Mouse (Mus musculus) C2C12 (cell line): Measurements from ENCODE around the gene 9130213A22Rik. TPM values are rescaled to one million over a fixed set of nuclear protein-coding genes. Genes with fewer than 3 reads are reported as not detected.

Experiments used
- H3K27me3 ChIP-seq: one replicate; pipeline ENCODE4 v1.6.1; 2011; ENCODE audit not compliant: control insufficient read depth, insufficient read depth, insufficient read length
- H3K36me3 ChIP-seq: one replicate; pipeline ENCODE4 v1.6.1; 2011; ENCODE audit not compliant: control insufficient read depth, insufficient read depth
- H3K4me3 ChIP-seq: one replicate; pipeline ENCODE4 v1.5.1; 2011; ENCODE audit warnings: mild to moderate bottlenecking, control low read depth; ENCODE audit not compliant: poor library complexity, insufficient read depth, severe bottlenecking
- H3K79me2 ChIP-seq: one replicate; pipeline ENCODE4 v1.6.1; 2011; ENCODE audit not compliant: control insufficient read depth, insufficient read depth
- H3K79me3 ChIP-seq: one replicate; pipeline ENCODE4 v1.6.1; 2011; ENCODE audit warnings: low read depth, control low read depth
- H3ac ChIP-seq: one replicate; pipeline ENCODE3; 2011; ENCODE audit warnings: low read depth; ENCODE audit not compliant: control insufficient read depth, insufficient read length
- CEBPB ChIP-seq: IDR thresholded peaks from one replicate; pipeline ENCODE4 v1.6.1; 2011; ENCODE audit warnings: low read depth, mild to moderate bottlenecking, control low read depth, moderate library complexity
- CTCF ChIP-seq: IDR thresholded peaks from one replicate; pipeline ENCODE4 v1.5.1; 2011; ENCODE audit not compliant: control insufficient read depth, insufficient read depth, insufficient read length
- FOSL1 ChIP-seq: IDR thresholded peaks from one replicate; pipeline ENCODE4 v1.8.0; 2011; ENCODE audit warnings: mild to moderate bottlenecking, low read length; ENCODE audit not compliant: poor library complexity, insufficient read depth, severe bottlenecking
- MAX ChIP-seq: IDR thresholded peaks from one replicate; pipeline ENCODE4 v1.6.1; 2011; ENCODE audit warnings: mild to moderate bottlenecking, control low read depth
- MYOD1 ChIP-seq: IDR thresholded peaks from one replicate; pipeline ENCODE4 v1.6.1; 2011; ENCODE audit warnings: low read depth; ENCODE audit not compliant: control insufficient read depth, insufficient read length
- MYOG ChIP-seq: IDR thresholded peaks from one replicate; pipeline ENCODE4 v1.6.1; 2011; ENCODE audit not compliant: control insufficient read depth, insufficient read length; ENCODE audit errors: extremely low read depth
- USF1 ChIP-seq: IDR thresholded peaks from one replicate; pipeline ENCODE4 v1.6.1; 2011; ENCODE audit warnings: low read depth, mild to moderate bottlenecking, control low read depth, moderate library complexity
- long read RNA-seq, 2 experiments: library from polyadenylated mRNA; unstranded; transcript quantifications; one replicate each; pipeline ENCODE4 v2.0.0; 2019 to 2020
- polyA plus RNA-seq: library from polyadenylated mRNA; unstranded; fragments of >200 nt; fragmentation: generic; extraction: Trizol; gene quantifications from one replicate; pipeline ENCODE4 v1.2.1, GENCODE M21; 2012; ENCODE audit warnings: missing spikeins

9130213A22Rik gene
- 0.21 TPM for polyA plus RNA-seq
- long read RNA-seq, experiment 1: 0 reads
- long read RNA-seq, experiment 2, partial matches to known transcripts: 0 of 1 reads
- long read RNA-seq, experiment 2, other reads (novel, unspliced or antisense): 1 of 1 reads

- Histone ChIP-seq H3ac (peak within 1 kb of the TSS; percentile 83), H3K79me3 (no peaks in the 10 kb centered on the region), H3K27me3 (no peaks in the 10 kb centered on the region), H3K79me2 (no peaks in the 10 kb centered on the region), H3K36me3 (no peaks in the 10 kb centered on the region), H3K4me3 (peak within 1 kb of the TSS; percentile 48)
- TF ChIP-seq CEBPB (no peak), CTCF (peak; percentile 98)
Measured at GRCm38 (mm10) chr11:69122336-69122951, at the start of gene 9130213A22Rik. TSS of gene 9130213A22Rik (minus strand) at chr11:69122589.

DNA sequence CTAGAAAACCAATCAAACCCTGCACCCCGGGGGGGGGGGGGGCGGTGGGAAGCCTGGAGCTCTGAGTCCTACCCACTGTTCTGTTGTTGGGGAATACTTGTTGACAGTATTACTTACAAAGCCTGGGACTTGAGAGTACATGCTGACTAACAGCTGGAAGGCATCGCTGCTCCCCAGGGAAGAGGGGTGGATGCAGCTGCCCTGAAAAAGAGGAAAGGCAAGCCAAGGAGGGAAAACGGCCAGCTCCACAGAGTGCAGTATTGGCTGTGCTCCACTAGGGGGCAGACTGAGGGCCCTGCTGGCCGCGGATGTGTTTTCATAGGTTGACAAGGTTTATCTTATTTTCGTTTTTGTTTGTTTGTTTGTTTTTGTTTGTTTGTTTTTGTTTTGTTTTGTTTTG, 49.2 kb upstream of the 9130213A22Rik start:
- H3K79me3 ChIP-seq: no peaks in the 10 kb centered on the region
- H3ac ChIP-seq: no peak overlapping the region
- H3K4me3 ChIP-seq: no peak overlapping the region
- peaks cover 21% of the 10 kb centered on the region for H3K27me3 ChIP-seq
- H3K36me3 ChIP-seq: no peaks in the 10 kb centered on the region
- H3K79me2 ChIP-seq: no peaks in the 10 kb centered on the region
- no peak for TF ChIP-seq USF1
- TF ChIP-seq CTCF: peak; percentile 69
- TF ChIP-seq MYOG: no peak
- peak; percentile 51 for TF ChIP-seq MYOD1

DNA sequence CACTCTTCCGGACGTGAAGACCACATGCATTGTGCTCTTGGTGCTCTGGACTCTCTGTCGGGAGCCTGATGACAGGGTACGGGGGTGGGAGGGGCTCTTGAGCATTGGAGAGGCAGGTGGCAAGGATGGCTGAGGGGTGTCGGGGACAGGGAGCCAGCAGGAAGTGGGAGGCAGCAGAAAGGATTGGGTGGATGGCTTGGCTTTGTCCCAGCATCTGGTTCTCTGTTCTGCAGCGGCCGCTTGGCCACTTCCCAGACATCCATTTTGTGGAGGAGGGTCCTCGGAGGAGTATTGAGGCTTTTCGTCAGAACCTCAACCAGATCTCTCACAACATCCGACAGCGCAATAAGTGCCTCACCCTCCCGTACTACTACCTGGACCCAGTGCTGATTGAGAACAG, 46.9 kb upstream of the 9130213A22Rik start:
- Histone ChIP-seq H3K79me2 (no peaks in the 10 kb centered on the region), H3K4me3 (no peak overlapping the region), H3ac (no peak overlapping the region), H3K27me3 (peaks cover 39% of the 10 kb centered on the region), H3K79me3 (no peaks in the 10 kb centered on the region), H3K36me3 (no peaks in the 10 kb centered on the region)
- TF ChIP-seq CTCF: no peak
- no peak for TF ChIP-seq MAX
- no peak for TF ChIP-seq FOSL1
- TF ChIP-seq USF1: no peak
- no peak for TF ChIP-seq MYOG
- no peak for TF ChIP-seq MYOD1
- no peak for TF ChIP-seq CEBPB

- TF ChIP-seq CEBPB (no peak), MYOD1 (no peak), CTCF (no peak), MAX (no peak), FOSL1 (no peak), USF1 (no peak), MYOG (no peak)
- Histone ChIP-seq H3K4me3 (no peak within 1 kb of the TSS), H3K79me2 (no peaks in the 10 kb centered on the region)
Measured at GRCm38 (mm10) chr11:69156800-69157199, 34.4 kb upstream of the 9130213A22Rik start, which contains the start of gene Alox12b. TSS of gene Alox12b (plus strand) at chr11:69156989.

GRCm38 (mm10) chr11:69155351-69155750, 33.0 kb upstream of the 9130213A22Rik start:
- Histone ChIP-seq H3K79me2 (no peaks in the 10 kb centered on the region), H3K27me3 (peaks cover 32% of the 10 kb centered on the region), H3K4me3 (no peak overlapping the region), H3ac (no peak overlapping the region), H3K36me3 (no peaks in the 10 kb centered on the region), H3K79me3 (no peaks in the 10 kb centered on the region)
- no peak for TF ChIP-seq MYOG
- no peak for TF ChIP-seq CEBPB
- TF ChIP-seq CTCF: no peak
- no peak for TF ChIP-seq MAX
- TF ChIP-seq MYOD1: no peak

More at GRCm38 (mm10) chr11:69156800-69157199, 34.4 kb upstream of the 9130213A22Rik start, which contains the start of gene Alox12b:
- Histone ChIP-seq H3K27me3 (peaks cover 36% of the 10 kb centered on the region), H3K79me3 (no peaks in the 10 kb centered on the region), H3K36me3 (no peaks in the 10 kb centered on the region), H3ac (no peak within 1 kb of the TSS)

DNA sequence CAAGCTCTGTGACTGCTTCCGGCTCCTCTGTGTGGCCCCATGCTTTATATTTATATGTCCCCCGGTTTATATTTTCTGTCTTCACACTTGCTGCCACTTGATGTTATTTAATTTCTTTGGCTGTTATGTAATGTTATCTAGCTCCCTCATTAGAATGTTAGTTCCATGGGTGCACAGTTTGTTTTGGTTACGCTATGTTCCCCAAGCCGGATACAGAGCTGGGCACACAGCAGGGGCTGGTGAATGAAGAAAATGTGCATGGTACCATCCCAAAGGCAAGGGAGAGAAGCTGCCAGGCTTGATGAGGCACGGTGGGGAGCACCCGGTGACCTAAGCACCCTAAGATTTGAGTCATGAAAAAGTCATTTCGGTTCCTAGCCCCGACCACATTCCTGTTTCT, 31.4 kb upstream of the 9130213A22Rik start:
- no peak overlapping the region for H3K4me3 ChIP-seq
- no peaks in the 10 kb centered on the region for H3K79me3 ChIP-seq
- H3K27me3 ChIP-seq: peaks cover 34% of the 10 kb centered on the region
- no peak overlapping the region for H3ac ChIP-seq
- TF ChIP-seq MAX (no peak), FOSL1 (no peak), CEBPB (no peak), CTCF (no peak), MYOG (no peak), USF1 (no peak), MYOD1 (no peak)
- H3K36me3 ChIP-seq: no peaks in the 10 kb centered on the region
- no peaks in the 10 kb centered on the region for H3K79me2 ChIP-seq
